9 mouse cellular contexts compared by ENCODE assay signal in genomic region chr6:128121691-128122090, GRCm38 (mm10). TPM values are rescaled to one million over a fixed set of nuclear protein-coding genes. Genes with fewer than 3 reads are reported as not detected.
DNase-seq lines count a peak whose midpoint lies in the region; TF ChIP-seq lines count a peak whose summit lies in the region.
"Had no signal": no experiment of that assay in that cellular context is flagged by ENCODE, and none has a peak within 500 bp of the region (broad histone marks: within the 10 kb centered on the region; RNA-seq: fewer than 3 reads in every experiment).

No protein-coding gene starts in this region.

- H3K9ac ChIP-seq in liver, adult 2 months (ENCODE audit: low read depth, low read length): no peak overlapping the region

- H3K27ac ChIP-seq in liver, adult 2 months (replicated peaks; ENCODE audit: insufficient read depth, low read depth, low read length): peak overlapping the region; percentile 42
- peak overlapping the region; percentile 56 for H3K27ac ChIP-seq in small intestine, adult 2 months (ENCODE audit: insufficient read depth, low read depth, low read length)
- H3K27ac ChIP-seq: kidney, postnatal 0 days had no signal

- TF ChIP-seq CTCF in liver, adult 2 months (IDR thresholded peaks at IDR 0.05; ENCODE audit: low read depth, low read length): no peak
- no peak for TF ChIP-seq CTCF in small intestine, adult 2 months (IDR thresholded peaks at IDR 0.05; ENCODE audit: extremely low read depth, insufficient read length, insufficient replicate concordance, low read depth, low read length)

- no peaks in the 10 kb centered on the region for H3K27me3 ChIP-seq in liver, adult 2 months (ENCODE audit: control insufficient read depth, insufficient read depth, low read length)
- no peaks in the 10 kb centered on the region for H3K27me3 ChIP-seq in small intestine, adult 2 months (ENCODE audit: control insufficient read depth, insufficient read depth, low read length)

- no peak overlapping the region for H3K4me3 ChIP-seq in liver, adult 2 months (ENCODE audit: insufficient read depth, low read depth, low read length)
- H3K4me3 ChIP-seq in small intestine, adult 2 months (ENCODE audit: low read depth, low read length): no peak overlapping the region
- H3K4me3 ChIP-seq: megakaryocyte, embryonic 14.5 days had no signal

- WGBS in liver, adult 2 months: 14% methylated on average over 5 of the region's 5 CpGs
- WGBS in small intestine, adult 2 months: 56% methylated on average over 5 of the region's 5 CpGs

- TF ChIP-seq POLR2A in liver, adult 2 months (IDR thresholded peaks at IDR 0.05; ENCODE audit: extremely low read depth, insufficient read depth, low read length): no peak
- TF ChIP-seq POLR2A in small intestine, adult 2 months (IDR thresholded peaks at IDR 0.05; ENCODE audit: low read depth, low read length): no peak

- peak; percentile 94 for DNase-seq in liver, adult 2 months (ENCODE audit: extremely low read depth, low read depth, low spot score)
- no peak for DNase-seq in liver
- DNase-seq in gastrocnemius, postnatal 14 days: peak; percentile 55
- DNase-seq in heart, postnatal 10 days: peak; percentile 70 to 78
- no peak for DNase-seq in left cerebral cortex, postnatal 4 days
- no peak for DNase-seq in thymus, adult 18-20 months

- H3K79me2 ChIP-seq in liver, adult 2 months (ENCODE audit: control insufficient read depth, insufficient read depth, low read length): peaks cover 20% of the 10 kb centered on the region; the same call in 1 of the 2 replicates

- H3K36me3 ChIP-seq in liver, adult 2 months (ENCODE audit: control insufficient read depth, insufficient read depth, low read length): no peaks in the 10 kb centered on the region
- no peaks in the 10 kb centered on the region for H3K36me3 ChIP-seq in small intestine, adult 2 months (ENCODE audit: control insufficient read depth, insufficient read depth, low read length)

- H3K4me1 ChIP-seq in liver, adult 2 months (ENCODE audit: control insufficient read depth, insufficient read depth, low read length): peaks cover 38% of the 10 kb centered on the region
- H3K4me1 ChIP-seq in small intestine, adult 2 months (ENCODE audit: control insufficient read depth, insufficient read depth, insufficient read length, low read length): no peaks in the 10 kb centered on the region

- intact Hi-C loops in gastrocnemius, postnatal 14 days (cut with DNase I; ENCODE audit: low total_unique reads): no loop called here
- intact Hi-C loops in heart, postnatal 10 days (cut with DNase I): no loop called here
- intact Hi-C loops in left cerebral cortex, postnatal 4 days (cut with DNase I): no loop called here

RNA-seq across cellular contexts. Expression of gene Tspan9, which starts 21.7 kb away (rescaled TPM):
- total RNA-seq in liver, adult 2 months (2014; rRNA removed): 23.2 and 35.8 TPM in 2 replicates
- 39.1 and 40.0 TPM in 2 replicates for polyA plus RNA-seq in liver, adult 2 months (2012; rRNA removed)
- 10 to 100 TPM; 45.6 to 71.6 TPM for total RNA-seq in gastrocnemius, postnatal 14 days (2021)
- total RNA-seq in heart, postnatal 10 days (2021): 100 to 1,000 TPM; 184 to 197 TPM
- 15.3 and 20.6 TPM in 2 replicates for polyA plus RNA-seq in small intestine, adult 2 months (2012; rRNA removed)
- 10 to 100 TPM; 69.5 to 78.5 TPM for total RNA-seq in left cerebral cortex, postnatal 4 days (2021)

Comparison
In these comparisons a context has a peak if more than half of its experiments do, and no peak if none do; other contexts are left out.
1. DNase-seq: peak in liver, adult 2 months (single experiment), gastrocnemius, postnatal 14 days (single experiment) and heart, postnatal 10 days (2 of 2); none in liver (single experiment), left cerebral cortex, postnatal 4 days (single experiment) and thymus, adult 18-20 months (0 of 2).